Mouse (Mus musculus) forebrain, embryonic 13.5 days (tissue): ENCODE results near the gene Smurf2. TPM values are rescaled to one million over a fixed set of nuclear protein-coding genes. Genes with fewer than 3 reads are reported as not detected.

Experiments
- ATAC-seq: fragments of 200-750 bp; cut with Nextera tagmentation; 2 replicates; pipeline ENCODE4 v1.8.0; 2017
- H3K27ac ChIP-seq: fragments of 300-500 bp; sonication (generic); 2 replicates; pipeline ENCODE4 v1.5.1; 2015; ENCODE audit warnings: inconsistent platforms, mild to moderate bottlenecking, moderate library complexity
- H3K27me3 ChIP-seq: fragments of 300-500 bp; sonication (generic); 2 replicates; pipeline ENCODE4 v1.6.1; 2015; ENCODE audit warnings: mild to moderate bottlenecking, inconsistent platforms
- H3K36me3 ChIP-seq: fragments of 300-500 bp; sonication (generic); 2 replicates; pipeline ENCODE4 v1.6.1; 2015; ENCODE audit warnings: mild to moderate bottlenecking, inconsistent platforms; ENCODE audit not compliant: poor library complexity, severe bottlenecking
- H3K4me1 ChIP-seq: fragments of 300-500 bp; sonication (generic); 2 replicates; pipeline ENCODE4 v1.6.1; 2015; ENCODE audit warnings: inconsistent platforms
- H3K4me2 ChIP-seq: fragments of 300-500 bp; sonication (generic); 2 replicates; pipeline ENCODE4 v1.6.1; 2015; ENCODE audit warnings: inconsistent platforms, mild to moderate bottlenecking, moderate library complexity
- H3K4me3 ChIP-seq: fragments of 300-500 bp; sonication (generic); 2 replicates; pipeline ENCODE4 v1.5.1; 2015; ENCODE audit warnings: mild to moderate bottlenecking, inconsistent platforms
- H3K9ac ChIP-seq: fragments of 300-500 bp; sonication (generic); 2 replicates; pipeline ENCODE4 v1.6.1; 2015; ENCODE audit warnings: mild to moderate bottlenecking, inconsistent platforms
- H3K9me3 ChIP-seq: fragments of 300-500 bp; sonication (generic); replicated peaks from 2 replicates; pipeline ENCODE4 v1.6.1; 2016; ENCODE audit warnings: inconsistent platforms
- WGBS: fragments of 180-500 bp; shearing (Covaris S2); methylation state at CpG from one replicate; pipeline ENCODE4 v1.1.7; 2015; 5-methylcytosine and 5-hydroxymethylcytosine counted together
- polyA plus RNA-seq: library from polyadenylated mRNA; unstranded; fragments of >200 nt; fragmentation: Nextera tagmentation; extraction: Ambion mirVana; gene quantifications from 2 replicates; pipeline ENCODE4 v1.2.1, GENCODE M21; 2015

Gene Smurf2
- polyA plus RNA-seq, 1 experiment from 2014 or later, result 16.0 TPM

DNA sequence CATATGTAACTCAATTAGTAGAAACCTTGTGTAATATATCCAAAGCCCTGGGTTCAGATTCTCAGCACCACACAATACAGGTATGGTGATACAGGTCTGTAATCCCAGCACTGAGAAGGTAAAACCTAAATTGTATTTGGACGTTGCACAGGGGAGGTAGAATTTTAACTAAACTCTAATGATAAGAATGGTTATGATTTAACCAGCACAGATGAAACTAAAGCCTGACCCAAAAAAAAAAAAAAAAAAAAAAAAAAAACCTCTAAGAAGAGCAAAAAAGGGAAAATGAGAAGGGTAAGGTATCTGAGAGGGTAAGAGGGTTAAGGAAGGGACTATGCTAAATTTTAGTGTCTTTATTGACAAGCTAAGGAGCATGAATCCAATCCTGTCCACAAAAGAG, 20.7 kb downstream of the Smurf2 start:
- Histone ChIP-seq H3K4me2 (no peak overlapping the region), H3K27me3 (no peaks in the 10 kb centered on the region), H3K4me1 (peaks cover 13% of the 10 kb centered on the region; the same call in 1 of the 2 replicates), H3K4me3 (no peak overlapping the region), H3K9ac (no peak overlapping the region), H3K27ac (no peak overlapping the region), H3K9me3 (no peaks in the 10 kb centered on the region), H3K36me3 (no peaks in the 10 kb centered on the region)
- WGBS, result 100% methylated on average over 1 of the region's 1 CpGs
- no peak for ATAC-seq

DNA sequence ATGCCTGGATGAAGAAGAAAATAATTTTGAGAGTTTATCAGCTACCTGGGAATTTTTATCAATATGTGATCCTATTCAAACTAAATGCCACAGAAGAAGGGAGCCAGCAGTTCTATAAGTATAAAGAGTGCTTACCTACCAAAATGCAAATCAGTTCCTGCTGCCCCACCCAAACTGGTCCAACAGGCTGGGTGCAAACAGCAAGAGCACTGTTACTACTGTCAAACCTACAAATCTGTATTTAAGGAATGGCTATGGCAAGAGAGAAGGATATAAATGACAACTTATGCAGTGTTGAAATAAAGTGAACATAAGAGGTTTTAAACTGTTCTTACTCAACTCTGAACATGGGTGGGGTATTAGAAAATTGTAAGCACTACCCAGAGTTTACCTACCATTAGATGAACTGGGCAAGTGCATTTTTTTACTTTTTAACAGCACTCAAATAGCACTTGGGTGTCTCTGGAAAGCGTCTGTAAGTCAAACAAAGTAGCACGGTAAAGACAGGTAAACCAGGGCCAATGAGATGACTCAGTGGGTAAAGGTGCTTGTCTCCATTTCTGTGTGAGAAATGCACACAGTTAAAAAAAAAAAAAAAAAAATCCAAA, 23.9 kb downstream of the Smurf2 start:
- no peak overlapping the region for H3K27ac ChIP-seq
- peaks cover 13% of the 10 kb centered on the region; the same call in 1 of the 2 replicates for H3K4me1 ChIP-seq
- WGBS, result 93% methylated on average over 2 of the region's 2 CpGs
- no peak overlapping the region for H3K4me2 ChIP-seq
- no peak overlapping the region for H3K4me3 ChIP-seq
- H3K9me3 ChIP-seq, result no peaks in the 10 kb centered on the region
- no peak for ATAC-seq
- H3K9ac ChIP-seq, result no peak overlapping the region
- H3K36me3 ChIP-seq, result no peaks in the 10 kb centered on the region
- no peaks in the 10 kb centered on the region for H3K27me3 ChIP-seq

DNA sequence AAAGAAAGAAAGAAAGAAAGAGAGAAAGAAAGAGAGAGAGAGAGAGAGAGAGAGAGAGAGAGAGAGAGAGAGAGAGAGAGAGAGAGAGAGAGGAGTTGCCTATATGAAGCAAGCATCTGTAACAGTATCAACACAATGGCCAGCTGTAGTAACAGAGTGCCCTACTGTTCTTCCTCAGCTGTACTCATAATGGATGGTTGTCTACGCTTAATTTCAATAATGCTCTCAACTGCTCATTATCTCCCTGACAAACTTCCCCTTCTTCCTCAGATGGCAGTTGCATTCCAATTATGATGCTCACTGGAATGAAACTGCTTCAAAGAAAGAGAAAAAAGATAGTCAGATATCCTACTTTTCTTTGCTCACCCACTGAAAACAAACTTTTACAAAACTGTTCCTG, 36.9 kb downstream of the Smurf2 start:
- Histone ChIP-seq H3K9me3 (no peaks in the 10 kb centered on the region), H3K36me3 (no peaks in the 10 kb centered on the region), H3K27ac (no peak overlapping the region), H3K4me2 (no peak overlapping the region), H3K9ac (no peak overlapping the region), H3K4me3 (no peak overlapping the region), H3K27me3 (no peaks in the 10 kb centered on the region), H3K4me1 (no peaks in the 10 kb centered on the region; the same call in 1 of the 2 replicates)
- WGBS, result 78% methylated on average over 1 of the region's 1 CpGs
- ATAC-seq, result no peak

DNA sequence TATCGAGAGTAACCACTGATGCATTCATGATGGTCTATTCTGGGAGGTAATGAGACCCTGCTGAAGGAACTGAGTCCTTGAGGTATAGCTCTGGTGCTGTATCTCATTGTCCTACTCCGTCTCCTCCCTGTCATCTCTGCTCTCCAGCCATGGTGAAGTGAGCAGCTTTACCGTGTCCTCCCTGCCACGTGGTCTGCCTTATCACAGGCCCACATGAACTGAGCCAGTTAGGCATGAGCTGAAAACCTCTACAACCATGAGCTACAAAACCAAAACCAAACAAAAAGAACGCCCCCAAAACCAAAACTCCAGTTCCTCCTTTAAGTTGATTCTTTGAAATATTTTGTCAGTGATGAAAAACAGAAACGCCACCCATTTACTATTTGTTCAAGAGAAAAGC, 47.9 kb downstream of the Smurf2 start:
- H3K27ac ChIP-seq, result no peak overlapping the region
- WGBS, result 92% methylated on average over 6 of the region's 6 CpGs
- H3K9ac ChIP-seq, result no peak overlapping the region
- no peak overlapping the region for H3K4me2 ChIP-seq
- H3K4me3 ChIP-seq, result no peak overlapping the region
- H3K9me3 ChIP-seq, result no peaks in the 10 kb centered on the region
- H3K4me1 ChIP-seq, result no peaks in the 10 kb centered on the region
- no peaks in the 10 kb centered on the region for H3K27me3 ChIP-seq
- peaks cover 14% of the 10 kb centered on the region for H3K36me3 ChIP-seq
- ATAC-seq, result no peak

DNA sequence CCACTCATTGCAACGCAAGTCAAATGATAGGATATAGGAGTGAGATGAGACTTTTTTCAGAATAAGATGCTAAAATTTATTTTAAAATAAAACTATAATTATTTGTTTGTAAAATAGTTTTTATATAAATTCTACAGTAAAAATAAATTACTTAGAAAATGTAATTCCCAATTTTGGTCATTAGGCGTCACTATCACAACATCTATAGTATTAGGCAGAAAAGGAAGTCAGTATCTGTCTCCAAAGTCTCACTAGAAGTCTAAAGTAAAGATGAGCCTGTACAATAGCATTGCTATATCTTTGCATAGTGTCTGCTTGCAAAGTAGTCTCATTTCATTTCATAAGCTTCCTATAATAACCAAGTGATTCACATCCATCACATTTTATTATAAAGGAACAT, 69.1 kb downstream of the Smurf2 start:
- H3K4me2 ChIP-seq, result no peak overlapping the region
- 58% methylated on average over 2 of the region's 2 CpGs for WGBS
- H3K36me3 ChIP-seq, result peaks cover 54% of the 10 kb centered on the region
- H3K4me1 ChIP-seq, result no peaks in the 10 kb centered on the region
- no peaks in the 10 kb centered on the region for H3K9me3 ChIP-seq
- H3K9ac ChIP-seq, result no peak overlapping the region
- no peak for ATAC-seq
- no peak overlapping the region for H3K4me3 ChIP-seq
- no peaks in the 10 kb centered on the region for H3K27me3 ChIP-seq
- H3K27ac ChIP-seq, result no peak overlapping the region

DNA sequence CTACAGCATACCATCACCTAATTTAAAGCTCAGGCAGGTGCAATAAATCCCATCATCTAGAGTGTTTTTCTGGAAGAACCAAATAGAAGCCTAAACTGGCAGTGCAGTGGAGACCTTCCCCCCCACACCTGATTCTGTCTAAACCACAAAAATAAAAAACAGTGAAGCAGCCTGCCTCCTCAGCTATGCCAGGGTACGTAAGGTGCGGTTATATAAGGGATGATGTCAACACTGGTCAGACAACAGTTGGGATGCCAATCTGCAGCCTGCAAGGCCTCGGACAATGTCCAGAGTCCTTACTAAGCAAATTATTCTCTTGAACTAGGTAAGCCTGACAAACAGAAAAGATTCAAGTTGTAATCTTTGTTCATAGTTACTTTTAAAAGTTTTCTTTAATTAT, 78.5 kb downstream of the Smurf2 start:
- H3K4me2 ChIP-seq, result no peak overlapping the region
- H3K4me1 ChIP-seq, result no peaks in the 10 kb centered on the region
- H3K36me3 ChIP-seq, result peaks cover 70% of the 10 kb centered on the region
- WGBS, result 93% methylated on average over 3 of the region's 3 CpGs
- no peak overlapping the region for H3K4me3 ChIP-seq
- H3K9ac ChIP-seq, result no peak overlapping the region
- ATAC-seq, result no peak
- no peaks in the 10 kb centered on the region for H3K27me3 ChIP-seq
- no peak overlapping the region for H3K27ac ChIP-seq
- H3K9me3 ChIP-seq, result no peaks in the 10 kb centered on the region

DNA sequence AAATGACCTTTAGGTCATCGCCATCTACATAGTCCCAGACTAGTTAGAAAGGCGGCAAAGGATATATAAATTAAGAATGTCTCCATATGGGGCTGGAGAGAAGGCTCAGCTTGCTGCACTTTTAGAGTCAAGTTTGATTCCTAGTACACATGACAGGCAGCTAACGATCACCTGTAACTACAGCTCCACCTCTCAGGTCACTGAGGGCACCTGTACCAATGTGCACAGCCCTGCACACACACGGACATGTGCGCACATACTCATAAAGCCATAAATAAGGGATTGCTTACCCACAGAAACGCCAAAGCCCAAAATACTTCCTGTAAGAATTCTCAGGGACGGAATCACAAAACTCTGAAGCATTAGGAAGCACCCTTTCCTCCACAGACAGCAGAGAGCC, 92.4 kb downstream of the Smurf2 start:
- WGBS, result 94% methylated on average over 7 of the region's 7 CpGs

DNA sequence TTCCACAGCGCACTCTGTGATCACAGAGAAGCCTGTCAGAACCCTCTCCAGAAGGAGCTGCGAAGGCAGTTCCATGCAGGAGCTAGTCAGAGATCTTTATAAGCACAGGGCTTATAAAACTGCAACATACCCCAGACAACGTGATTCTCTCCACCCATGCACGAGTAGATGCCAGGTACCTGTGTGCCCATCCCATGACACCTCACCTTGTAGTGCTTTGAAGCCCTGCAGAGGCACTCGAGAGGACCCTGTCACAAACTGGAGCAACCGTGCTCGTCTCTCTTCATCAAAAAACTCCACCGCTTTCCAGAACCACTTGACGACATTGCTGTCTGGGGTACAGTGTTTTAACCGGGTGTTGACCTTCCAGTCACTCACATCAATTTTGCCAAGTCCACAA, 96.1 kb downstream of the Smurf2 start:
- Histone ChIP-seq H3K4me3 (no peak overlapping the region), H3K9me3 (no peaks in the 10 kb centered on the region), H3K27me3 (no peaks in the 10 kb centered on the region), H3K27ac (no peak overlapping the region), H3K36me3 (peaks cover 75% of the 10 kb centered on the region), H3K4me2 (no peak overlapping the region), H3K4me1 (peaks cover 9% of the 10 kb centered on the region), H3K9ac (no peak overlapping the region)
- ATAC-seq, result no peak
- WGBS, result 96% methylated on average over 10 of the region's 10 CpGs

More for the DNA sequence above, 92.4 kb downstream of the Smurf2 start:
- Histone ChIP-seq H3K27me3 (no peaks in the 10 kb centered on the region), H3K36me3 (peaks cover 75% of the 10 kb centered on the region), H3K27ac (no peak overlapping the region), H3K9me3 (no peaks in the 10 kb centered on the region), H3K9ac (no peak overlapping the region), H3K4me3 (no peak overlapping the region), H3K4me1 (no peaks in the 10 kb centered on the region), H3K4me2 (no peak overlapping the region)
- no peak for ATAC-seq

DNA sequence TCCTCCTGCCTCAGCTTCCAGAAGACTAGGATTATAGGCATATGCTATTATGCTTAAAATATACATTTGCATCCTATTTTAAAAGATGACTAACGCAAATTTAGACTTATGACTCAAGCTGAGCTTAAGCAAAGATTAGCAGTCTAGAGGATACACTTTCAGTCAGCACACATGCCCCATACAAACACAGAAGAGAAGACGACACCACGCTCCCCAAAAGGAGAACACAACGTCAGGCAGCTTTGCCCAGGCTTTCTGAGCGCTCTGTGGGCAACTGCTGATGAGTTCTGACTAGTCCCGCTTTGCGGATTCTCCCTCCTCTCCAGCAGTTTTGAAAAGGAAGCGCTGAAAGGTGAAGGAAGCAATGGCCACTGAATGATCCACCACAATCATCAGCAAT, 96.8 kb downstream of the Smurf2 start:
- Histone ChIP-seq H3K36me3 (peaks cover 76% of the 10 kb centered on the region), H3K4me1 (peaks cover 15% of the 10 kb centered on the region), H3K4me2 (no peak overlapping the region), H3K9me3 (no peaks in the 10 kb centered on the region), H3K9ac (no peak overlapping the region), H3K27me3 (no peaks in the 10 kb centered on the region), H3K27ac (no peak overlapping the region), H3K4me3 (no peak overlapping the region)
- WGBS, result 93% methylated on average over 8 of the region's 8 CpGs
- ATAC-seq, result no peak

DNA sequence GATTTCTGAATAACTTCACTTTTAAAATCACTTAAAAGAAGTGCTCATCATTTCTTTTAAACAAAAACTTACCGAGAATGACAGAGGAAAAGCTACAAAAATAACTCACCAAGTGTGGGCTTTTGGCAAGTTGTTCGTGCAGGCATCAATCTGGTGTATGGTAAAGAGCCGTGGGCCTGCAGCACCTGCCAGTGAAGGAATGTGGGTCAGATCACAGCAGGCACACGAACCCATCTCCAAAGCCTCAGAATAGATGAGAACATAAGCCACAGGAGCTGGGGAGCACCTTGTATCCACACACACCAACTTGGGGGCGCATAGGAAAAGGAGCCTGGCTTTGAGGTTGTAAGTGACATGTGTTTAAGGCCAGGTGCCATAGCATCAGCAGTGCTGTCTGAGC, 97.6 kb downstream of the Smurf2 start:
- peaks cover 24% of the 10 kb centered on the region for H3K4me1 ChIP-seq
- no peak overlapping the region for H3K4me2 ChIP-seq
- no peaks in the 10 kb centered on the region for H3K9me3 ChIP-seq
- H3K27me3 ChIP-seq, result no peaks in the 10 kb centered on the region
- H3K9ac ChIP-seq, result no peak overlapping the region
- WGBS, result 81% methylated on average over 5 of the region's 5 CpGs
- no peak for ATAC-seq
- no peak overlapping the region for H3K4me3 ChIP-seq
- peaks cover 68% of the 10 kb centered on the region for H3K36me3 ChIP-seq
- H3K27ac ChIP-seq, result no peak overlapping the region; the same call in 1 of the 2 replicates

DNA sequence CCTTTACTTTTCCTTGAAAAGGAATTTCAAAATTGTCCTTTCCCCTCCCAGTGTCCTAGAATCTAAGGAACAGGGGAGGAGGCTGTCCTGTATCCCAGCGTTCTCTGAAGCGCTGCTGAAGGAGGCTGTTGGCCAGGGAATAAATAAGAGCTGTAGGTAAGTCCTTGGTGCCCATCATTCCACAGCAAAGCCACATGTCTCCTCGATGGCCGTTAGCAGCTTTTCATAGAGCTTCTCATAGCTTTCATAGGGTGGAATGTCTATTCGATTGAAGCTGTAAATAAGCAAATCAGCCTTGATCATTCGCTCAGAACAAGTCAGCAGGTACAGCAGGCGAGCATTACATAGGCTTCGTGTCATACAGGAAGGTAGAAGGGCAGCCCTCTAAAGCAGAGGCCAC, 98.0 kb downstream of the Smurf2 start:
- 91% methylated on average over 8 of the region's 8 CpGs for WGBS
- H3K27ac ChIP-seq, result no peak overlapping the region
- peaks cover 28% of the 10 kb centered on the region for H3K4me1 ChIP-seq
- no peak overlapping the region for H3K4me2 ChIP-seq
- no peak for ATAC-seq
- peaks cover 67% of the 10 kb centered on the region for H3K36me3 ChIP-seq
- H3K9ac ChIP-seq, result no peak overlapping the region
- no peaks in the 10 kb centered on the region for H3K9me3 ChIP-seq
- H3K4me3 ChIP-seq, result no peak overlapping the region
- no peaks in the 10 kb centered on the region for H3K27me3 ChIP-seq

DNA sequence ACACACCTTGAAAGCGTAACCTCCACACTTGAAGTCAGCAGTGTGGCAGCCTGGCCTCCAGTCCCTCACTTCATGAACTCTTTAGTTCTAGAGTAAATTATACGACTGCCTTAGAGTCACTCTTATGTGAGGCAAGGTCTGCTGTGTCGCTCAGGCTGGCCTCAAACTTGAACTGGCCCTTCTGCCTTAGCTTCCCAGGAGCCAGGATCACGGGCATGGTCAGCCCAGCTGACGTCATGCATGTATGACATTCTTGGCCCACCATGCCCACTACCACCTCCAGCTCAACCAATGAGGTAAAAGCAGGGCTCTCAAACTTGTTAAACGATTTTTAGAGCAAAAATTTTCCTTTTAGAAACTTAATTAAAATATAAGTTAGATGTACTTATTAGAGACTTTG, 99.1 kb downstream of the Smurf2 start:
- Histone ChIP-seq H3K4me1 (peaks cover 32% of the 10 kb centered on the region), H3K36me3 (peaks cover 71% of the 10 kb centered on the region), H3K4me3 (no peak overlapping the region), H3K27me3 (no peaks in the 10 kb centered on the region), H3K4me2 (no peak overlapping the region), H3K27ac (no peak overlapping the region), H3K9ac (no peak overlapping the region), H3K9me3 (no peaks in the 10 kb centered on the region)
- ATAC-seq, result no peak
- WGBS, result 91% methylated on average over 6 of the region's 6 CpGs

DNA sequence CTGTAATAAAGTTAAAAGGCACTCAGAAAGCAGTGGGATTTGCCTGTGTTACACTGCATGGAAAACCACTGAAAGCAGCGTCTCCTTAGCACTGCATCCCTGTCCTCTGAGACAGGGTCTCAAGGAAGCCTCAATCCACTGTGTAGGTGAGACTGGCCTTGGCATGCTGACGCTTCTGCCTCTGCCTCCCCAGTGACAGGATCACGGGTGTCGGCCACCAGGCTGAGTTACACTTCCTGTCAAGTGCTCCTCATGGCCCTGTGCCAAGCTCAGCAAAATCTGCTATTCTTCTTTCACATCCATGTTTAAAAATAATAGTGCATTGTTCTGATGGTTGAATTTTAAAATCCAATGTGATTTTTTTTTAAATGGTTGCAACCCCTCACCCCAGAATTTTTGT, 99.5 kb downstream of the Smurf2 start:
- Histone ChIP-seq H3K9ac (no peak overlapping the region), H3K9me3 (no peaks in the 10 kb centered on the region), H3K27me3 (no peaks in the 10 kb centered on the region), H3K4me3 (no peak overlapping the region), H3K4me2 (no peak overlapping the region), H3K36me3 (peaks cover 71% of the 10 kb centered on the region), H3K27ac (no peak overlapping the region; the same call in 1 of the 2 replicates), H3K4me1 (peaks cover 32% of the 10 kb centered on the region)
- ATAC-seq, result no peak
- WGBS, result 65% methylated on average over 4 of the region's 4 CpGs
